Comparison of ENCODE assay signal across 15 mouse cellular contexts in the genomic region with DNA sequence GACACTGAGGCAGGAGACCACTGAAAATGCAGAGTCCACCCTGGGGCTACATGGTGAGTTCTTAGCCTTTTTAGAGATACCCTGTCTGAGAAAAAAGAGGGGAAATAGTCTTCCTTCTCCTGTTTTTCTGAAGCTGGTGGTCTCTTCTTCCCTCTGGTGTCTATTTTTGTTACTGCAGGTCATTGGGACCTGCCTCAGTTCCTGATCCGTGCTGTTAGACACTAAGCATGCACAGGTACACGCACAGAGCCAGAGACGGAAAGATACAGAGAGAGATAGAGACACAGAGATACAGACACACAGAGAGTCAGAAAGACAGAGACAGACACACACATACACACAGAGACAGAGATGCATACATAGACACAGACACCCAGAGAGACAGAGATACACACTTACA. TPM values are rescaled to one million over a fixed set of nuclear protein-coding genes. Genes with fewer than 3 reads are reported as not detected.
DNase-seq lines count a peak whose midpoint lies in the region; ATAC-seq and TF ChIP-seq lines count a peak whose summit lies in the region.
"Had no signal": no experiment of that assay in that cellular context is flagged by ENCODE, and none has a peak within 500 bp of the region (broad histone marks: within the 10 kb centered on the region; RNA-seq: fewer than 3 reads in every experiment).

No protein-coding gene starts in this region.

- 50% methylated on average over 3 of the region's 3 CpGs for WGBS in hindbrain, embryonic 11.5 days
- WGBS in hindbrain, embryonic 13.5 days = 54% methylated on average over 3 of the region's 3 CpGs
- 37% methylated on average over 3 of the region's 3 CpGs for WGBS in liver, postnatal 0 days (ENCODE audit: insufficient replicate concordance)
- 48% methylated on average over 3 of the region's 3 CpGs for WGBS in liver, embryonic 11.5 days

- TF ChIP-seq CTCF in liver, postnatal 0 days (IDR thresholded peaks at IDR 0.05; ENCODE audit: low read depth) = peak; percentile 52
- TF ChIP-seq CTCF in brain, embryonic 14.5 days (IDR thresholded peaks at IDR 0.05; ENCODE audit: borderline replicate concordance, extremely low read depth, insufficient read depth, insufficient read length) = peak; percentile 47; the same call in 1 of the 2 replicates

- in situ Hi-C loops in ES-E14 (cut with MboI; ENCODE audit: low sequenced_read_pairs in 2 of 2, unreplicated experiment in 2 of 2) = loop anchor here in 1 of 2 experiments (5.0 kb wide), 1 partner anchor 111 kb away; a partner anchor contains a TSS

- ATAC-seq in hindbrain, embryonic 11.5 days (ENCODE audit: low FRiP score) = no peak
- ATAC-seq in hindbrain, embryonic 13.5 days (ENCODE audit: low FRiP score) = no peak
- no peak for ATAC-seq in liver, postnatal 0 days
- no peak for ATAC-seq in liver, embryonic 11.5 days (replicated peaks; ENCODE audit: low FRiP score)

- peak; percentile 34 for DNase-seq in hindbrain, embryonic 11.5 days (ENCODE audit: low spot score)
- DNase-seq in liver, postnatal 0 days = no peak
- DNase-seq in liver, embryonic 11.5 days (ENCODE audit: low spot score) = no peak
- DNase-seq in ES-E14 (ENCODE audit: low read depth, low spot score) = peak; percentile 41
- DNase-seq in brain, embryonic 14.5 days (ENCODE audit: low read depth) = peak; percentile 14
- DNase-seq in natural killer cell, adult 2 months (ENCODE audit: low spot score in 2 of 2) = no peak
- DNase-seq: adrenal gland, postnatal 25 days; cerebellum, adult 11-12 months; kidney, adult 8-10 months had no signal

- no peaks in the 10 kb centered on the region for H3K27me3 ChIP-seq in hindbrain, embryonic 11.5 days (ENCODE audit: control insufficient read depth, insufficient read depth, low read length)
- H3K27me3 ChIP-seq in hindbrain, embryonic 13.5 days = no peaks in the 10 kb centered on the region
- no peaks in the 10 kb centered on the region for H3K27me3 ChIP-seq in liver, postnatal 0 days (ENCODE audit: insufficient read depth, low read length)
- no peaks in the 10 kb centered on the region for H3K27me3 ChIP-seq in liver, embryonic 11.5 days (replicated peaks; ENCODE audit: control insufficient read depth, insufficient read depth, low read length)
- H3K27me3 ChIP-seq: embryonic facial prominence, embryonic 15.5 days; liver, embryonic 15.5 days had no signal

- H3K27ac ChIP-seq in hindbrain, embryonic 11.5 days (ENCODE audit: low read depth, low read length) = no peak overlapping the region
- no peak overlapping the region for H3K27ac ChIP-seq in hindbrain, embryonic 13.5 days
- no peak overlapping the region for H3K27ac ChIP-seq in liver, postnatal 0 days (ENCODE audit: low read depth)
- H3K27ac ChIP-seq in liver, embryonic 11.5 days (ENCODE audit: low read depth, low read length) = no peak overlapping the region
- H3K27ac ChIP-seq in ES-E14 (ENCODE audit: insufficient read depth, low read depth, low read length, poor library complexity, severe bottlenecking) = no peak overlapping the region
- H3K27ac ChIP-seq: embryonic facial prominence, embryonic 15.5 days; liver, embryonic 15.5 days had no signal

- no peak for TF ChIP-seq EP300 in liver, postnatal 0 days (IDR thresholded peaks at IDR 0.05; ENCODE audit: low read depth)

- no peak overlapping the region for H3K9ac ChIP-seq in hindbrain, embryonic 11.5 days (ENCODE audit: low read depth, low read length)
- no peak overlapping the region for H3K9ac ChIP-seq in hindbrain, embryonic 13.5 days
- no peak overlapping the region for H3K9ac ChIP-seq in liver, postnatal 0 days (replicated peaks)
- H3K9ac ChIP-seq in liver, embryonic 11.5 days (ENCODE audit: low read depth, low read length) = no peak overlapping the region
- H3K9ac ChIP-seq in ES-E14 (ENCODE audit: insufficient read depth, low read depth, low read length, poor library complexity, severe bottlenecking) = no peak overlapping the region
- H3K9ac ChIP-seq: embryonic facial prominence, embryonic 15.5 days; liver, embryonic 15.5 days had no signal

- no peak overlapping the region for H3K4me2 ChIP-seq in hindbrain, embryonic 11.5 days (replicated peaks; ENCODE audit: low read depth, low read length)
- H3K4me2 ChIP-seq in hindbrain, embryonic 13.5 days = no peak overlapping the region
- no peak overlapping the region for H3K4me2 ChIP-seq in liver, postnatal 0 days (ENCODE audit: low read depth, low read length)
- no peak overlapping the region for H3K4me2 ChIP-seq in liver, embryonic 11.5 days
- H3K4me2 ChIP-seq: embryonic facial prominence, embryonic 15.5 days; liver, embryonic 15.5 days had no signal

- no peak overlapping the region for H3K4me3 ChIP-seq in hindbrain, embryonic 11.5 days (ENCODE audit: low read depth, low read length)
- H3K4me3 ChIP-seq in hindbrain, embryonic 13.5 days = no peak overlapping the region
- H3K4me3 ChIP-seq in liver, postnatal 0 days (ENCODE audit: low read depth, low read length) = no peak overlapping the region
- H3K4me3 ChIP-seq in liver, embryonic 11.5 days (ENCODE audit: low read depth, low read length) = no peak overlapping the region
- H3K4me3 ChIP-seq in ES-E14 (ENCODE audit: insufficient read depth in 1 of 2, low read depth in 1 of 2, low read length in 2 of 2, poor library complexity in 1 of 2, severe bottlenecking in 1 of 2) = no peak overlapping the region
- H3K4me3 ChIP-seq: embryonic facial prominence, embryonic 15.5 days; liver, embryonic 15.5 days had no signal

- H3K36me3 ChIP-seq in hindbrain, embryonic 11.5 days (ENCODE audit: control insufficient read depth, insufficient read depth, low read length) = no peaks in the 10 kb centered on the region
- H3K36me3 ChIP-seq in hindbrain, embryonic 13.5 days = no peaks in the 10 kb centered on the region
- no peaks in the 10 kb centered on the region for H3K36me3 ChIP-seq in liver, postnatal 0 days (replicated peaks; ENCODE audit: insufficient read depth, low read length)
- no peaks in the 10 kb centered on the region for H3K36me3 ChIP-seq in liver, embryonic 11.5 days (ENCODE audit: control insufficient read depth, insufficient read depth, low read length)
- H3K36me3 ChIP-seq in ES-E14 (ENCODE audit: control insufficient read depth, insufficient read depth, low read length, poor library complexity, severe bottlenecking) = no peaks in the 10 kb centered on the region
- H3K36me3 ChIP-seq: embryonic facial prominence, embryonic 15.5 days; liver, embryonic 15.5 days had no signal

- no peaks in the 10 kb centered on the region for H3K4me1 ChIP-seq in hindbrain, embryonic 11.5 days (replicated peaks; ENCODE audit: control insufficient read depth, insufficient read depth, low read length)
- no peaks in the 10 kb centered on the region for H3K4me1 ChIP-seq in hindbrain, embryonic 13.5 days (replicated peaks)
- H3K4me1 ChIP-seq in liver, postnatal 0 days (ENCODE audit: insufficient read depth) = no peaks in the 10 kb centered on the region
- no peaks in the 10 kb centered on the region for H3K4me1 ChIP-seq in liver, embryonic 11.5 days (replicated peaks; ENCODE audit: control insufficient read depth, insufficient read depth, low read length)
- no peaks in the 10 kb centered on the region for H3K4me1 ChIP-seq in ES-E14 (ENCODE audit: control insufficient read depth in 2 of 2, insufficient read depth in 2 of 2, low read length in 2 of 2, poor library complexity in 1 of 2)
- H3K4me1 ChIP-seq: embryonic facial prominence, embryonic 15.5 days; liver, embryonic 15.5 days had no signal

- no peak for TF ChIP-seq POLR2A in brain, embryonic 14.5 days (IDR thresholded peaks at IDR 0.05; ENCODE audit: borderline replicate concordance, extremely low read depth, insufficient read depth, insufficient read length, poor library complexity, severe bottlenecking)

- H3K9me3 ChIP-seq in hindbrain, embryonic 11.5 days (ENCODE audit: control insufficient read depth, low read length) = no peaks in the 10 kb centered on the region
- no peaks in the 10 kb centered on the region for H3K9me3 ChIP-seq in hindbrain, embryonic 13.5 days
- no peaks in the 10 kb centered on the region for H3K9me3 ChIP-seq in liver, postnatal 0 days (ENCODE audit: low read length)
- H3K9me3 ChIP-seq in liver, embryonic 11.5 days (ENCODE audit: control insufficient read depth, low read length) = no peaks in the 10 kb centered on the region
- no peaks in the 10 kb centered on the region for H3K9me3 ChIP-seq in ES-E14 (ENCODE audit: control insufficient read depth, insufficient read depth, low read depth, low read length)
- H3K9me3 ChIP-seq: embryonic facial prominence, embryonic 15.5 days; liver, embryonic 15.5 days had no signal

RNA-seq across cellular contexts. Expression of a gene that starts 5.3 kb away (rescaled TPM):
- polyA plus RNA-seq in hindbrain, embryonic 11.5 days (2014; fragmentation: Nextera tagmentation; extraction: Ambion mirVana) = not detected in 2 replicates
- not detected in 2 replicates for polyA plus RNA-seq in hindbrain, embryonic 13.5 days (2015; fragmentation: Nextera tagmentation; extraction: Ambion mirVana)
- polyA plus RNA-seq in liver, postnatal 0 days (2015; fragmentation: Nextera tagmentation; extraction: Ambion mirVana) = not detected in 2 replicates
- not detected in 2 replicates for polyA plus RNA-seq in liver, embryonic 11.5 days (2014; fragmentation: Nextera tagmentation; extraction: Ambion mirVana)
- total RNA-seq in ES-E14 (2012; rRNA removed) = not detected in 2 replicates
- polyA plus RNA-seq in brain, embryonic 14.5 days (2012; rRNA removed) = not detected in 2 replicates
- total RNA-seq: adrenal gland, postnatal 25 days; MEL had no signal
- polyA plus RNA-seq: embryonic facial prominence, embryonic 15.5 days; heart, embryonic 14.5 days; liver, embryonic 15.5 days; stomach, embryonic 16.5 days had no signal

RNA-seq across cellular contexts. Expression of a gene that starts 5.8 kb away (rescaled TPM):
- 9.1 and 10.5 TPM in 2 replicates for polyA plus RNA-seq in hindbrain, embryonic 11.5 days (2014; fragmentation: Nextera tagmentation; extraction: Ambion mirVana)
- 11.2 and 13.0 TPM in 2 replicates for polyA plus RNA-seq in hindbrain, embryonic 13.5 days (2015; fragmentation: Nextera tagmentation; extraction: Ambion mirVana)
- 0.86 and 0.94 TPM in 2 replicates for polyA plus RNA-seq in liver, postnatal 0 days (2015; fragmentation: Nextera tagmentation; extraction: Ambion mirVana)
- polyA plus RNA-seq in liver, embryonic 11.5 days (2014; fragmentation: Nextera tagmentation; extraction: Ambion mirVana) = 4.1 and 4.5 TPM in 2 replicates
- total RNA-seq in ES-E14 (2012; rRNA removed) = 6.6 and 7.1 TPM in 2 replicates
- 11.4 and 11.6 TPM in 2 replicates for polyA plus RNA-seq in brain, embryonic 14.5 days (2012; rRNA removed)
- total RNA-seq: MEL had no signal

RNA-seq across cellular contexts. Expression of a gene that starts 39.2 kb away (rescaled TPM):
- polyA plus RNA-seq in hindbrain, embryonic 11.5 days (2014; fragmentation: Nextera tagmentation; extraction: Ambion mirVana) = not detected in 2 replicates
- not detected in 2 replicates for polyA plus RNA-seq in hindbrain, embryonic 13.5 days (2015; fragmentation: Nextera tagmentation; extraction: Ambion mirVana)
- polyA plus RNA-seq in liver, postnatal 0 days (2015; fragmentation: Nextera tagmentation; extraction: Ambion mirVana) = not detected in 2 replicates
- polyA plus RNA-seq in liver, embryonic 11.5 days (2014; fragmentation: Nextera tagmentation; extraction: Ambion mirVana) = not detected in 2 replicates
- not detected in 2 replicates for total RNA-seq in ES-E14 (2012; rRNA removed)
- polyA plus RNA-seq in brain, embryonic 14.5 days (2012; rRNA removed) = not detected in 2 replicates
- total RNA-seq: MEL had no signal
- polyA plus RNA-seq: heart, embryonic 14.5 days; liver, embryonic 15.5 days; stomach, embryonic 16.5 days had no signal

RNA-seq across cellular contexts. Expression of a gene that starts 49.8 kb away (rescaled TPM):
- not detected in 2 replicates for polyA plus RNA-seq in hindbrain, embryonic 11.5 days (2014; fragmentation: Nextera tagmentation; extraction: Ambion mirVana)
- not detected in 2 replicates for polyA plus RNA-seq in hindbrain, embryonic 13.5 days (2015; fragmentation: Nextera tagmentation; extraction: Ambion mirVana)
- not detected in 2 replicates for polyA plus RNA-seq in liver, postnatal 0 days (2015; fragmentation: Nextera tagmentation; extraction: Ambion mirVana)
- polyA plus RNA-seq in liver, embryonic 11.5 days (2014; fragmentation: Nextera tagmentation; extraction: Ambion mirVana) = not detected in 2 replicates
- not detected in 2 replicates for total RNA-seq in ES-E14 (2012; rRNA removed)
- polyA plus RNA-seq in brain, embryonic 14.5 days (2012; rRNA removed) = not detected in 2 replicates
- total RNA-seq: adrenal gland, postnatal 25 days; MEL had no signal
- polyA plus RNA-seq: embryonic facial prominence, embryonic 15.5 days; heart, embryonic 14.5 days; liver, embryonic 15.5 days; stomach, embryonic 16.5 days had no signal

Comparison
In these comparisons a context has a peak if more than half of its experiments do, and no peak if none do; other contexts are left out.
1. DNase-seq: peak in hindbrain, embryonic 11.5 days (single experiment), ES-E14 (single experiment) and brain, embryonic 14.5 days (single experiment); none in liver, postnatal 0 days (single experiment), liver, embryonic 11.5 days (single experiment) and natural killer cell, adult 2 months (0 of 2).